Mouse (Mus musculus) heart, embryonic 13.5 days (tissue): ENCODE results near the gene Slc22a17. TPM values are rescaled to one million over a fixed set of nuclear protein-coding genes. Genes with fewer than 3 reads are reported as not detected.
"Not testable (repeated sequence)": the region's sequence is repeated elsewhere in the genome, so short reads cannot be mapped to it uniquely, and the experiment has no call there.

ENCODE experiments used
- ATAC-seq: fragments of 200-750 bp; cut with Nextera tagmentation; 2 replicates; pipeline ENCODE4 v1.8.0; 2017; ENCODE audit warnings: moderate TSS enrichment; ENCODE audit not compliant: insufficient number of reproducible peaks, low FRiP score, low TSS enrichment; ENCODE audit errors: extremely low read depth
- H3K27ac ChIP-seq: fragments of 300-500 bp; sonication (generic); replicated peaks from 2 replicates; pipeline ENCODE4 v1.5.1; 2015; ENCODE audit warnings: moderate library complexity, mild to moderate bottlenecking, inconsistent platforms
- H3K27me3 ChIP-seq: fragments of 300-500 bp; sonication (generic); replicated peaks from 2 replicates; pipeline ENCODE4 v1.6.1; 2015; ENCODE audit warnings: mild to moderate bottlenecking, inconsistent platforms
- H3K36me3 ChIP-seq: fragments of 300-500 bp; sonication (generic); 2 replicates; pipeline ENCODE4 v1.6.1; 2015; ENCODE audit warnings: mild to moderate bottlenecking, inconsistent platforms
- H3K4me1 ChIP-seq: fragments of 300-500 bp; sonication (generic); 2 replicates; pipeline ENCODE4 v1.6.1; 2015; ENCODE audit warnings: inconsistent platforms
- H3K4me2 ChIP-seq: fragments of 300-500 bp; sonication (generic); 2 replicates; pipeline ENCODE4 v1.6.1; 2015; ENCODE audit warnings: inconsistent platforms, mild to moderate bottlenecking, moderate library complexity
- H3K4me3 ChIP-seq: fragments of 300-500 bp; sonication (generic); 2 replicates; pipeline ENCODE4 v1.5.1; 2015; ENCODE audit warnings: moderate library complexity, mild to moderate bottlenecking, inconsistent platforms
- H3K9ac ChIP-seq: fragments of 300-500 bp; sonication (generic); 2 replicates; pipeline ENCODE4 v1.6.1; 2015; ENCODE audit warnings: inconsistent platforms, mild to moderate bottlenecking, moderate library complexity
- H3K9me3 ChIP-seq: fragments of 300-500 bp; sonication (generic); 2 replicates; pipeline ENCODE4 v1.6.1; 2016; ENCODE audit warnings: inconsistent platforms
- WGBS: fragments of 180-500 bp; shearing (Covaris S2); methylation state at CpG from one replicate; pipeline ENCODE4 v1.1.7; 2015; ENCODE audit warnings: mixed read lengths; 5-methylcytosine and 5-hydroxymethylcytosine counted together
- polyA plus RNA-seq: library from polyadenylated mRNA; unstranded; fragments of >200 nt; fragmentation: Nextera tagmentation; extraction: Ambion mirVana; gene quantifications from 2 replicates; pipeline ENCODE4 v1.2.1, GENCODE M21; 2015

The Slc22a17 gene
- polyA plus RNA-seq, 1 experiment from 2014 or later = 33.9 TPM

GRCm38 (mm10) chr14:54951587-54951986 is 38.7 kb upstream of the Slc22a17 start:
- no peak for ATAC-seq
- peaks cover 14% of the 10 kb centered on the region; the same call in 1 of the 2 replicates for H3K27me3 ChIP-seq
- H3K4me2 ChIP-seq = no peak overlapping the region
- H3K9ac ChIP-seq = peak overlapping the region; percentile 2; the same call in 1 of the 2 replicates
- H3K4me3 ChIP-seq = no peak overlapping the region
- H3K9me3 ChIP-seq = no peaks in the 10 kb centered on the region
- peaks cover 96% of the 10 kb centered on the region for H3K36me3 ChIP-seq
- peaks cover 44% of the 10 kb centered on the region for H3K4me1 ChIP-seq
- WGBS = 72% methylated on average over 6 of the region's 6 CpGs
- H3K27ac ChIP-seq = peak overlapping the region; percentile 24; the same call in 1 of the 2 replicates

GRCm38 (mm10) chr14:54950493-54950892 is 37.6 kb upstream of the Slc22a17 start:
- H3K36me3 ChIP-seq = peaks cover 98% of the 10 kb centered on the region
- no peak for ATAC-seq
- no peaks in the 10 kb centered on the region for H3K9me3 ChIP-seq
- H3K9ac ChIP-seq = 0 out of 2 replicates have a peak overlapping the region, but pooled peaks have one; percentile 6
- WGBS = 48% methylated on average over 12 of the region's 12 CpGs
- peaks cover 14% of the 10 kb centered on the region; the same call in 1 of the 2 replicates for H3K27me3 ChIP-seq
- 0 out of 2 replicates have a peak overlapping the region, but pooled peaks have one; percentile 15 for H3K27ac ChIP-seq
- peaks cover 46% of the 10 kb centered on the region for H3K4me1 ChIP-seq
- no peak overlapping the region for H3K4me2 ChIP-seq
- H3K4me3 ChIP-seq = no peak overlapping the region

DNA sequence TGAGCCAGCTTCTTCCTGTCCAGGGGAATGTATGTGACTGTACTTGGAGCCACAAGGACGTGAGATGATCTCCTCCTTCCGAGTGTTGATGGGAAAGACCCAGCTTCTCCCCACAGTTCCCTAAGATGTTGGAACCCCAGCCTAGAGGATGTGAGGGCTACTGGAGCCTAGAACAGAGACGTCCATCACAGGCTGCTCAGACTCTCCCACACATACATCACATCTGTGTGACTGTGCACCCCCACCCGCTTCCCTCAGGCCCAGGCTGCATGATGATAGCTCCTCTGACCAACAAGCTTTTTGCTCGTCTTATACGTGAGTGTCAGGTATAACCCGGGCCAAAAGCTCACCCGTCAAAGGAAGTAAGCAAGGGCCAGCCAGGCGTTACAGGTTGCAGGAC is 35.8 kb upstream of the Slc22a17 start:
- no peaks in the 10 kb centered on the region for H3K9me3 ChIP-seq
- peak overlapping the region; percentile 43; the same call in 1 of the 2 replicates for H3K27ac ChIP-seq
- H3K4me2 ChIP-seq = no peak overlapping the region
- no peak overlapping the region for H3K4me3 ChIP-seq
- WGBS = 58% methylated on average over 9 of the region's 9 CpGs
- H3K36me3 ChIP-seq = peaks cover 98% of the 10 kb centered on the region
- H3K9ac ChIP-seq = 0 out of 2 replicates have a peak overlapping the region, but pooled peaks have one; percentile 4
- H3K27me3 ChIP-seq = peaks cover 14% of the 10 kb centered on the region; the same call in 1 of the 2 replicates
- peaks cover 45% of the 10 kb centered on the region for H3K4me1 ChIP-seq
- no peak for ATAC-seq

DNA sequence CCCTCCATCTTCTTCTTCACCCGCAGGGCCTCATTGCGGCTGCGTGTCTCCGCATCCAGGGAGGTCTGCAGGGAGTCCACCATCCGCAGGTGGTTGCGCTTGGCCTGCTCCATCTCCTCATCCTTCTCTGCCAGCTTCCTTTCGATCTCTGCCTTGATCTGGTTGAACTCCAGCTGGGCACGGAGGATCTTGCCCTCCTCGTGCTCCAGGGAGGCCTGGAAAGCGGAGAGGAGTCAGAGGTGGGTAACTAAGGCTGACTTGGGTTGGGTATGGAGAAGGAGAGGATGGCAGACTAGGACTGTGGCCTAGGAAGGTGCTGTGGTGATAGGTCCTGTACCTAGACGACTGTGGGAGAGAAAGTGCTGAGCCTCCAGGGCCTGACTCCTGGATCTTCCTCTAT is 34.1 kb upstream of the Slc22a17 start:
- H3K36me3 ChIP-seq = peaks cover 98% of the 10 kb centered on the region
- peak overlapping the region; percentile 28; the same call in 1 of the 2 replicates for H3K9ac ChIP-seq
- H3K4me3 ChIP-seq, ATAC-seq, H3K4me2 ChIP-seq, H3K9me3 ChIP-seq: not testable (repeated sequence)
- peaks cover 14% of the 10 kb centered on the region; the same call in 1 of the 2 replicates for H3K27me3 ChIP-seq
- H3K27ac ChIP-seq = peak overlapping the region; percentile 43; the same call in 1 of the 2 replicates
- H3K4me1 ChIP-seq = peaks cover 36% of the 10 kb centered on the region
- 66% methylated on average over 11 of the region's 11 CpGs for WGBS

DNA sequence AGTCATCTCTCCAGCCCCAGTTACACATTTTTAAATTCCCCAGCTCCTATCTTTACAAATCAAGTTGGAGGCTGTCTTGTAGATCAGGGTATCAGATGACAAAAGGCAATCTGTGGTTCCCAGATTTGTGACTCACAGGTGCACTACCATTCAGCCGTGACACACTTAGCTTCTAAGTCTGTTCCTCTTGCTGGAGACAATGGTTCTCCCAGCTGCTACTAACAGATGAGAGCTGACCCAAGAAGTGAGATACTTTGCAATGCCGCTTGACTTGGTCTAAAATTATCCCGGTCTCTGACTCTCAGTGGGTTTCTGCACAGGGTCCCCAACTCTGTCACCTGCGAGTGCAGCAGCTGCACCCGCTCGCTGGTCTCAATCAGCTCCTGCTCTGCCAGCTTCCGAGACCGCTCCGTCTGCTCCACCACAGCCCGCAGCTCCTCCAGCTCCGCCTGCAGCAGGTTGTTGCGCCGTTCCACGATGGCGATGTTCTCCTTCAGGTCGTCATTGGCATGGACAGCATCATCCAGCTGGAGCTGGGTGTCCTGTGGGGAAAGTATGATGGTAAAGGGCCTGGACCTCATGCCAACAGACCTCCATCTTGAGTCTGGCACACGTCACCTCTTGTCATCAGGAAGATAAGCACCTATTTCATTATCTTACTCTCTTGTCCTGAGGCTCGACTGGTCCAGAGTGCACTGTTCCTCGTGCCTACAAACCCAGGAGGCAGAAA is 33.2 kb upstream of the Slc22a17 start:
- H3K36me3 ChIP-seq = peaks cover 98% of the 10 kb centered on the region
- H3K4me3 ChIP-seq = no peak overlapping the region
- H3K4me1 ChIP-seq = peaks cover 36% of the 10 kb centered on the region
- H3K9ac ChIP-seq = peak overlapping the region; percentile 28; the same call in 1 of the 2 replicates
- 46% methylated on average over 19 of the region's 19 CpGs for WGBS
- no peak overlapping the region for H3K4me2 ChIP-seq
- peaks cover 9% of the 10 kb centered on the region; the same call in 1 of the 2 replicates for H3K27me3 ChIP-seq
- H3K27ac ChIP-seq = peak overlapping the region; percentile 43
- no peaks in the 10 kb centered on the region for H3K9me3 ChIP-seq
- ATAC-seq = no peak

GRCm38 (mm10) chr14:54944939-54945338 is 32.0 kb upstream of the Slc22a17 start:
- Histone ChIP-seq H3K27ac (no peak overlapping the region; the same call in 1 of the 2 replicates), H3K4me3 (no peak overlapping the region), H3K27me3 (peaks cover 10% of the 10 kb centered on the region; the same call in 1 of the 2 replicates), H3K9me3 (no peaks in the 10 kb centered on the region), H3K4me1 (peaks cover 34% of the 10 kb centered on the region), H3K4me2 (no peak overlapping the region), H3K9ac (no peak overlapping the region), H3K36me3 (peaks cover 99% of the 10 kb centered on the region)
- 55% methylated on average over 2 of the region's 2 CpGs for WGBS
- no peak for ATAC-seq

- Histone ChIP-seq H3K4me3 (no peak overlapping the region), H3K36me3 (peaks cover 93% of the 10 kb centered on the region), H3K4me2 (no peak overlapping the region), H3K9me3 (no peaks in the 10 kb centered on the region), H3K4me1 (peaks cover 28% of the 10 kb centered on the region), H3K9ac (no peak overlapping the region), H3K27ac (no peak overlapping the region), H3K27me3 (0 out of 2 replicates have a peak, but pooled peaks cover 4% of the 10 kb centered on the region)
- no peak for ATAC-seq
- WGBS = 85% methylated on average over 7 of the region's 7 CpGs
Observed at GRCm38 (mm10) chr14:54943971-54944370, 31.0 kb upstream of the Slc22a17 start.

- H3K4me3 ChIP-seq = no peak overlapping the region
- 0 out of 2 replicates have a peak overlapping the region, but pooled peaks have one; percentile 25 for H3K27ac ChIP-seq
- no peak overlapping the region for H3K9ac ChIP-seq
- H3K36me3 ChIP-seq = peaks cover 78% of the 10 kb centered on the region
- H3K4me1 ChIP-seq = peaks cover 23% of the 10 kb centered on the region
- no peaks in the 10 kb centered on the region for H3K9me3 ChIP-seq
- WGBS = 72% methylated on average over 8 of the region's 8 CpGs
- H3K27me3 ChIP-seq = 0 out of 2 replicates have a peak, but pooled peaks cover 4% of the 10 kb centered on the region
- no peak overlapping the region for H3K4me2 ChIP-seq
- ATAC-seq = no peak
Observed at GRCm38 (mm10) chr14:54942479-54942878, 29.5 kb upstream of the Slc22a17 start.

DNA sequence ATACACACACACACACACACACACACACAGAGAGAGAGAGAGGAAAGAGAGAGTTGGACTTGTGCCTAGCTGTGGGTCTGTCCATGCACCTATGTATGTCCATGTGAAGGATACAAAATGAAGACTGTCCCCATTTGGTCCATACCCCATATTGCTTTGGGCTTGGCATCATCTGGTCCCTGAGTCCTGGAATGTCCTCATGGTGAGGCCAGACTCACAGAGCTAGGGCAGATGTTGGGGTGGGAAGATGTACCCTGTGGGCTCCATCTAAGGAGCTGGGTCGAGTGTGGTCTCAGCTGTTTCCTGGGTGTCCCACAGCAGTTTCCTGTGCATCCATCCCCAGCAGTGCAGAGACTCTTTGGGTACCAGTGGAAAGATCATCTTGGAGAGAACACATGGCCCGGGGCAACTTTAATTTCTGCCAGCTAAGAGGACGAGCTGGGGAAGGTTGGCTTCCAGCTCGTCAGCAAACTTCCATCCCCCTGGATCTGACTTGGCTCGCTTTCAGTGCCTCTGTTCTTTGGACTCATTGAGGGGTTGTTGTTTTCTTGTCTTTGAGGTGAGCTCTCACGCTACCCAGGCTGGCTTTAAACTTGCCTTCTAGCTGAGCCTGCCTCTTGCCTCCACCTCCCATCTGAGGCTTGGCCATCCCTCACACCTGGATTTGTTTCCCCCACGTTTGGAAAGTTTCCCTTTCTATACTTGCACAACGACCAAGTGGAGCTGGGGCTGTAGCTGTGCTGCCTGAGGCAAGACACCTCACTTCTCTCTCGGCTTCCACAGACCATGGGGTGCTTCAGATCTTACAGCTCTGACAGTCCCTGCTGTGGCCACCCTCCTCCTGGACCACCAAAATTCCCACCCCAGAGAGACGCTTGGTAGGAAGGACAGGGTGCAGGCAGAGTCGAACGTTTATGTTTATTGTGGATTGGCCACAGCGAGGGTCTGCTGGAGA is 28.4 kb upstream of the Slc22a17 start:
- peaks cover 22% of the 10 kb centered on the region for H3K4me1 ChIP-seq
- 47% methylated on average over 13 of the region's 13 CpGs for WGBS
- 0 out of 2 replicates have a peak, but pooled peaks cover 4% of the 10 kb centered on the region for H3K27me3 ChIP-seq
- ATAC-seq = no peak
- no peak overlapping the region for H3K4me2 ChIP-seq
- H3K4me3 ChIP-seq = no peak overlapping the region
- H3K9ac ChIP-seq = peak overlapping the region; percentile 44; the same call in 1 of the 2 replicates
- peaks cover 66% of the 10 kb centered on the region for H3K36me3 ChIP-seq
- no peaks in the 10 kb centered on the region for H3K9me3 ChIP-seq
- H3K27ac ChIP-seq = peak overlapping the region; percentile 20; the same call in 1 of the 2 replicates

GRCm38 (mm10) chr14:54940176-54940530 is 27.2 kb upstream of the Slc22a17 start:
- WGBS = 49% methylated on average over 3 of the region's 3 CpGs
- peak overlapping the region; percentile 43 for H3K27ac ChIP-seq
- H3K9me3 ChIP-seq = no peaks in the 10 kb centered on the region
- H3K4me1 ChIP-seq = peaks cover 23% of the 10 kb centered on the region
- H3K36me3 ChIP-seq = peaks cover 55% of the 10 kb centered on the region
- no peak overlapping the region for H3K4me2 ChIP-seq
- no peak overlapping the region for H3K9ac ChIP-seq
- no peak for ATAC-seq
- H3K4me3 ChIP-seq = no peak overlapping the region
- H3K27me3 ChIP-seq = peaks cover 5% of the 10 kb centered on the region
